Mouse (Mus musculus): ENCODE data around the gene Plaa. TPM values are rescaled to one million over a fixed set of nuclear protein-coding genes. Genes with fewer than 3 reads are reported as not detected.

Plaa gene
- total RNA-seq, 4 experiments from 2014 or later, result 42.8 to 45.9 (median 44.8) TPM

GRCm38 (mm10) chr4:94556265-94557054, 46.6 kb downstream of the Plaa start, which contains the start of the genes Gm10306 and Caap1:
Gene Gm10306, plus strand, starts transcription at chr4:94556546.
Gene Caap1, minus strand, starts transcription at chr4:94556796.
- DNase-seq (ENCODE audit: low spot score in 2 of 2), result peak; percentile 82 to 92

- no peak for DNase-seq (ENCODE audit: low spot score in 2 of 2)
Measured at GRCm38 (mm10) chr4:94554955-94555494, 48.0 kb downstream of the Plaa start.

GRCm38 (mm10) chr4:94544321-94544720, 58.7 kb downstream of the Plaa start:
- DNase-seq (ENCODE audit: low spot score in 2 of 2), result no peak

GRCm38 (mm10) chr4:94543041-94543440, 60.0 kb downstream of the Plaa start:
- DNase-seq (ENCODE audit: low spot score in 2 of 2), result no peak

GRCm38 (mm10) chr4:94533205-94533604, 69.8 kb downstream of the Plaa start:
- DNase-seq (ENCODE audit: low spot score in 2 of 2), result no peak

- DNase-seq (ENCODE audit: low spot score in 2 of 2), result no peak
Measured at GRCm38 (mm10) chr4:94529448-94529847, 73.6 kb downstream of the Plaa start.

- no peak for DNase-seq (ENCODE audit: low spot score in 2 of 2)
Measured at GRCm38 (mm10) chr4:94523321-94523720, 79.7 kb downstream of the Plaa start.

GRCm38 (mm10) chr4:94517631-94518030, 85.4 kb downstream of the Plaa start:
- DNase-seq (ENCODE audit: low spot score in 2 of 2), result peak; percentile 21 to 34

Other genes starting within 250 kb of the Plaa start
- not detected for gene Gm10306, start 46.7 kb downstream of the Plaa start, total RNA-seq (2022)
- gene Caap1, start 46.4 kb downstream of the Plaa start, total RNA-seq (2022), result 10 to 100 TPM in 3 of 4 experiments, 1 to 10 TPM in 1; 7.9 to 12.3 (median 10.6) TPM
- gene Ift74, start 11.2 kb upstream of the Plaa start, total RNA-seq (2022), result 10 to 100 TPM; 23.4 to 32.2 (median 27.0) TPM
- not detected for gene Lrrc19, start 46.9 kb upstream of the Plaa start, total RNA-seq (2022)
- gene Tek, start 136.0 kb upstream of the Plaa start, total RNA-seq (2022), result 1 to 10 TPM; 8.1 to 9.1 (median 8.2) TPM